Mouse (Mus musculus) kidney, adult 2 months (tissue): Measurements from ENCODE around the gene Rab11b.

Experiments
- CTCF ChIP-seq: fragments of 200-500 bp; conservative IDR thresholded peaks from 2 replicates; pipeline ENCODE4 v1.5.1; 2011; ENCODE audit warnings: low read depth, mild to moderate bottlenecking, control low read depth, low read length, moderate library complexity, mixed read lengths; ENCODE audit not compliant: insufficient read depth, insufficient read length
- POLR2A ChIP-seq: fragments of 200-500 bp; IDR thresholded peaks from one replicate; pipeline ENCODE4 v1.6.1; 2011; ENCODE audit warnings: low read depth, low read length, control low read depth

GRCm38 (mm10) chr17:33781124-33781977 is 21.0 kb upstream of the Rab11b start, which contains the start of gene Angptl4:
- TF ChIP-seq CTCF, result no peak
- no peak for TF ChIP-seq POLR2A
